Mouse (Mus musculus): Measurements from ENCODE around the gene Ppib. TPM values are rescaled to one million over a fixed set of nuclear protein-coding genes. Genes with fewer than 3 reads are reported as not detected.

Ppib gene
- 100 to 1,000 TPM; 172 to 181 TPM for total RNA-seq (2021)

DNA sequence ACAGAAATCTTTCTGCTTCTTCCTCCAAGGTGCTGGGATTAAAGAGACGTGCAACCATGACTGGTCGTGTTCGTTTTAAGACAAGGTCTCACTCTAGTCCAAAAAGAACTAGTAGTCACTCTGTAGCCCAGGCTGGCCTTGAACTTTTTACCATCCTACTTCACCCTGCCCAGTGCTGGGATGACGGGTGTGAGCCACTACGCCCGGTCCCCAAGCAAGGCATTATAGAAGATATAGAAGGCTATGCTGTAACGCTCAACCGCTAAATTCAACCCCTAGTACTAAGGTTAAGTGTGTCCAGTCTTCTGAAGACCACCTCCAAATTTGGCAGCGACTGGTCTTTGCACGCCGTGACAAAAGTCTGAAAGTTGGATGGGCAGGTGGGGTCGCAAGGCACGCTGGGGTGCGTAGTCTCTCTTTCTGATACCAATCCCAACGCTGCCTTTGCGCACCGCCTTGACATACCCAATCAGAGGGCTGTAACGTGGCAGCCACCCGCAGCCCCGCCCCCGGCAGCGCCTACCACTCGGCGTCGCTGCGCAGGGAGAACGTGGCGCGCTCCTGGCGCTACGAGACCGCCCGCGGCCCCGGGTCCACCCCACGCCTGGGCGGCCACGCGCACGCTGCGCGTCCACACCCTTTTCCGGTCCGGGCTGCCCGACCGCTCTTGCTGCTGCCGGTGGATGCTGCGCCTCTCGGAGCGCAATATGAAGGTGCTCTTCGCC lies at the start of gene Ppib:
TSS of gene Ppib (plus strand) at position 640 of the 725 bp plus-strand sequence.
- DNase-seq (ENCODE audit: low spot score in 2 of 2) = peak; percentile 97 to 99
- intact Hi-C loops (cut with DNase I) = loop anchor here (2.0 kb wide), 1 partner anchor 65 kb away; no protein-coding TSS in a partner anchor

DNA sequence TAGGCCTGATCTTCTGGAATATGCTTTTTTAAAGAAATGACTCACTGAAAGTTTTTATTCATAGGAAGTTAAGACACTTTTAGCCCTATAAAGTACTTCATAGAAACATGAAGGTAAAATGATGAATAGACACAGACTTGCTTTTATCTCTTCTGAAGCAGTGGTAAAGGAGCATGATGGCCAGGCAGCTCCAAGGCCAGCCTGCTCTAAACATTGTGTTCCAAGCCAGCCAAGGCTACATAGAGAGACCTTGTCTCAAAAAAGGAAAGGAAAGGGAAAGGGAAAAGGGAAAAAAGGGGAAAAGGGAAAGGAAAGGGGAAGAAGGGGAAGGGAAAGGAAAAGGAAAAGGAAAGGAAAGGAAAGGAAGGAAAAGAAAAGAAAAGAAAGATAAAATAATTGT lies 39.4 kb upstream of the Ppib start:
- intact Hi-C loops (cut with DNase I) = no loop called here

DNA sequence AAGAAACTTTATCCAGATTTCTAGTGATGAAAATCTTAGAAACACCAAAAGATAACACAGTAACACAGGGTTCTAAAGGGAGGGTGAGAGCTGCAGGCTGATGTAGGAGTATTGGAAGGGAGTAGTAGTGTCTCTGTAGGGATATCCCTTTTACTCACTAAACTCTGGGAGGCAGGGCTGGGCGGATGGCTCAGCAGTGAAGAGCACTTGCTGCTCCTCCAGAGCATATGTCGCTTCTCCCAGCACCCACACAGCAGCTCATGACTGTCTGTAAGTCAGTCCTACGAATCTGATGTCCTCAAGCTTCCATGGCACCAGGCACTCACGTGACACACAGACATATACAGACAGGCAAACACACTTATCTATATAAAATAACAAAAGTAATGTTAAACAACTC lies 21.9 kb upstream of the Ppib start:
- intact Hi-C loops (cut with DNase I) = no loop called here
- DNase-seq (ENCODE audit: low spot score in 2 of 2) = peak; percentile 47 to 56

More for the DNA sequence above, 39.4 kb upstream of the Ppib start:
- no peak for DNase-seq (ENCODE audit: low spot score in 2 of 2)

DNA sequence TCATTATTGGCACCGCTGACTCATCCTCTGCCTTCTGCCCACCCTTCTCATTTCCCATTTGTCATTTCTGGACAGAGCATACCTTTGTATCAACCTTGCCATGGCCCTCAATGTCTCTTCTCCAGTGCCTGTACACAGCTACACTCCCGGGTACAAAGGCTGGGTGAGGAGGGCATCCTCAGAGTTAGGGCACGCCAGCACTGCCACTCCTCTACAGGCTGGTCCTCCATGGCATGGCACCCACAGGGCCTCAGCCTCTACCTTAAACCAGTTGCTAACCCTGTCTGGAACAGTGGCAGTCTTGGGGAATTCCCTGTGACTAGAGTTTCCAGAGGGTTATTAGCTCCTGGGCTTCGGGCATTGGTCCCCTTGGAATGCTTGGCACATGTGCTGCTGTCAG lies 21.4 kb upstream of the Ppib start:
- intact Hi-C loops (cut with DNase I) = no loop called here
- no peak for DNase-seq (ENCODE audit: low spot score in 2 of 2)

DNA sequence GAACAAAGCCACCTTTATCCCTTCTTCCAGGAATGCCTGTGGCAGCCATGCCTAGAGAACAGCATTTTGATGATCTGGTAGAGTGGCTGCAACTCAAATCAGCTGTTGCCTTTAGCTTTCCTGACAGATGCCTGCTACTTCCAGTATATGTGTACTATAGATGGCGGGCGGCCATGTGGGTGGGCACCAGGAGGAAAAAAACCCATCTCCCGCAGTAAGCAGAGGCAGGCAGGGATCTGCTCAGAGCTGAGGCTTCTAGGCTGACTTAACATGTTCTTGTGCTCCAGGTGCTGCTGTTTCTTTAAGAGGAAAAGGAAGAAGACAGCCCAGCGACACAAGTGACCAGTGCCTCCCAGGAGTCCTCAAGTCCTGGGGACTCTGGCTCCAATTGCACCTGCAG lies 20.7 kb upstream of the Ppib start:
- DNase-seq (ENCODE audit: low spot score in 2 of 2) = peak; percentile 40 to 47
- intact Hi-C loops (cut with DNase I) = no loop called here

DNA sequence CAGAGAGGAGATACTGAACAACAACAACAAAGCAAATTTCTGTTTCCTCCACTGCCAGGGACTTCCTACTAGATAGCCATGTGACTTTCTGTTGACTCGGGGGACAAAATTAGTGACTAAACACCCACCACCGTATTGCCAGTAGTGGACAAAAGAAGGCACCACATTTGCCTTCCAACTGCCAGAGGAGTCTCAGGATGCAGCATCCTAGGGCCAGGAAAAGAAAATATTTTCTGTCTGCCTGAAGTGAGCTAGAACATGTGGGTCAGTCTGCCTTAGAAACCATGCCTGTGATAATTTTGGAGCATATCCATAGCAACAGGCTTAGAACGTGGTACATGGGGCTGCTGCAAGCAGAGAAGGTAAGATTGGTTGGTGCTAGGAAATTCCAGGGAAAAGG lies 19.2 kb upstream of the Ppib start:
- intact Hi-C loops (cut with DNase I) = no loop called here
- DNase-seq (ENCODE audit: low spot score in 2 of 2) = peak in 1 of 2 experiments; percentile 23

DNA sequence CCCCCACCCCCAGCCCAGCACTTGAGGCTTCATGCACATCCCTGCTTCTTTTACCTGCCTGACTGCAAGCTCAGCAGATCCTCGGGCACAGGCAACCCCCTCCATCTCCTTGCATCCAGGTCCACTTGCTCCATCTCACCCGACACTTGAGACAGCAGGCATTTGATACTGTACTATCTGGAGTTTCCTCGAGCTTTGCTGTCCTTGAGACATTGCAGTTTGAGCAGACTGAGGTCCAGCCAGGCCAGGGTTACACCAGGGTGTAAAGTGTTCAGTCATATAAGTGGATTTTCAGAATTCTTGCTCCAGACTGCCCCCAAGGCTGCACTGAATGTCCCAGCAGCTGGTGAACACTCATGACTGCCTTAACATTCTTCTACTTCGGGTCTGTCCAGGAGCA lies 17.7 kb upstream of the Ppib start:
- DNase-seq (ENCODE audit: low spot score in 2 of 2) = no peak
- intact Hi-C loops (cut with DNase I) = no loop called here

DNA sequence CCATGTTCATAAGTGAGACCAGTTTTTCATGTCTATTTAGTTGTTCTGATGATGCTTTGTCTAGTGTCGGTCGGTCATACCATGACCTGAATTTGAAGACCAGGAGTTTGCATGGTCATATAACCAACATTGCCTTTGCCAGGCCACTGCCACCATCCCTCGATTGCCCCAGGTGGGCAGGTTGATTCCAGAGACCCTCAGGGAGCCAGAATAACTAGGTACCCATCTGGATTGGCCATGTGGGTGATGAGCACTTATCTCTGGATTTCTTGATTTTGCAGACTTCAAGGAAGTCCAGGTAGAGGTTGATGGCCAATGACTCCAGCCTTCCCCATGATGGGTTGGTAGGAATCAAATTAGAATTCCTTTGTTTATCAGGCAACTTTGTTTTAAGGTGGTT lies 16.8 kb upstream of the Ppib start:
- intact Hi-C loops (cut with DNase I) = no loop called here
- DNase-seq (ENCODE audit: low spot score in 2 of 2) = no peak

DNA sequence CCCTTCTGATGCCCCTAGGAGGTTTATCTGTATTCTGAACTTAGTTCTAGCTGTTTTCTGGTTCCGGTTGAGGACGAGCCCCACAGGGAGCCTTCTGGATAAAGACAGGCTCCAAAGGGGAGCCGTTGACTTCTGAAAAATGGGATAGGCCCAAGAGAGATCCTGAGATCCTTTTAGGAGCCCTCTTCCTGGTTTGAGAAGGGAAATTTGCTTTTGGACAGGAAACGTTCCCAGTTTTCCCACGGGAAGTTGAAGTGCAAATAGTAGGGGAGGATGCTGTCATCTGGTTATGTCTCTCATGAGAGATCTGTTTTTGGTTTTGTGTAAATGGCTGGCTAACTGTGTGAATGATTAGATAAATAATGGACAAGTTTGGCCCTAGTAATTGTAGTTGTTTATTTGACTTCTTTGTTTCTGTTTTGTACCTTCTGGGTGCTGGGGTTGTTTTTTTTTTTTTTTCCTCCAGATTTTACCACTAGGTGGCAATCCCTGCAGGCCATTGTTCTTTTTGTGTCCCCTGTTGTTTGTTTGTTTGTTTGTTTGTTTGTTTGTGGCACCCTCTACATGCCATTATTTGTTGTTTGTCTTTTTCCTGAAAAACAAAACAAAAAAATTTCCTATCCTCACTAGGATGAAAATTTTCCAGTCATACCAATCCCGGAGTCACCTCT lies 10.0 kb upstream of the Ppib start:
- DNase-seq (ENCODE audit: low spot score in 2 of 2) = no peak
- intact Hi-C loops (cut with DNase I) = no loop called here

DNA sequence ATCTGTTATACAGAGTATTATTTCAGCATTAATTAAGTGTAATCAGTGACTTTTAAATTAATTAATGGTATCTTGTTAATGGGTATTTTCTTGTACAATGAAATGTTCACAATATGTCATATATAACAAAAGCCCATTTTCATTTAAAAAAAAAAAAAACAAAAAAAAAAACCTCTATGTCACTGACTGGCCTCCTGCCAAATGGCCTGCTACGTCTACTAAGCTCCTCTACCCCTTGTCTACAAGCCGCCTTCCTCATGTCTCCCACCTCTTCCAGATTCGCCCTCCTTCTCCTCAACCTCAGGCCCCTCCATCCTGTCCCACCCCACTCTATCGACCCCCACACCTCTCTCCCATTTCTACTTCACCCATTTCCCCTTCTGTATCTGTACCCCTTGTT lies 8.5 kb upstream of the Ppib start:
- intact Hi-C loops (cut with DNase I) = no loop called here
- no peak for DNase-seq (ENCODE audit: low spot score in 2 of 2)

DNA sequence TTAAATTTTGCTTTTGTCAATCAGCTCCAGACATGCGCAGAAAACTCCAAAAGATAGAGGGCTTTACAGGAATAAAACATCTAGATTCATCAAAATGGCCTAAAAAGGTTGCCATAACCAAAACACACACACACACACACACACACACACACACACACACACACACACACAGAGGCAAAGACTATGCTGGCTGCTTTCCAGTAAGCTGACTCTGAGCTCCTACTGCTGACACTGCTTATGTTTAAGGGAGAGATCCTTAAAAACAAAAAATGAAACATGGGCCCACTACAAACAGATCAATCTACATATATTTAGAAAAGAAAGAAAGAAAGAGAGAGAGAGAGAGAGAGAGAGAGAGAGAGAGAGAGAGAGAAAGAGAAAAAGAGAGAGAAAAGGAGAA lies 7.3 kb upstream of the Ppib start:
- DNase-seq (ENCODE audit: low spot score in 2 of 2) = no peak
- intact Hi-C loops (cut with DNase I) = no loop called here

DNA sequence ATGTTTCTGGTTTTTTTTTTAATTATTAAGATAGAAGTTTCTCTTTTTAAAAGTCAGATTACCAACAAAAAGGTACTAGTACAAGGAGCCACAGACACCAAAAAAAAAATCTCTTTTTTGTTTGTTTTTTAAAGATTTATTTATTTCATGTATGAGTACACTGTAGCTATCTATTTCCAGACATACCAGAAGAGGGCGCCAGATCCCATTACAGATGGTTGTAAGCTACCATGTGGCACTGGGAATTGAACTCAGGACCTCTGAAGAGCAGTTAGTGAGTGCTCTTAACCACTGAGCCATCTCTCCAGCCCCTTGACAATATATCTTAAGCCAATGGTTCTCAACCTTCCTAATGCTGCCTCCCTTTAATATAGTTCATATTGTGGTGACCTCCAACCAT lies 6.4 kb upstream of the Ppib start:
- DNase-seq (ENCODE audit: low spot score in 2 of 2) = no peak
- intact Hi-C loops (cut with DNase I) = no loop called here

DNA sequence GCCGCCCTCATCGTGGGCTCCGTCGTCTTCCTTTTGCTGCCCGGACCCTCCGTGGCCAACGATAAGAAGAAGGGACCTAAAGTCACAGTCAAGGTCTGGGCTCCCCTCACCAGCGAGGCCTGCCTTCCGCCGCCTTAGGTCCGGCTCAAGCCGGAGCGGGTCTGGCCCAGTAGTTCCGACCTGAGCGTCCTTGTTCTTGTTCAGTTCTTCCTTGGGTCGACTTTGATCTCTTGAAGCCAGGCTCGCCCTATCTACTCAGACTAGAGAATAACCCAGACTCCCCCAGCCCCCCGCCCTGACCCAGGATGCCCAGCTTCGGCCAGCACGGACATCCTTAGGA lies 256 bp downstream of the Ppib start:
- intact Hi-C loops (cut with DNase I) = loop anchor here (2.0 kb wide), 1 partner anchor 65 kb away; no protein-coding TSS in a partner anchor
- no peak for DNase-seq (ENCODE audit: low spot score in 2 of 2)

DNA sequence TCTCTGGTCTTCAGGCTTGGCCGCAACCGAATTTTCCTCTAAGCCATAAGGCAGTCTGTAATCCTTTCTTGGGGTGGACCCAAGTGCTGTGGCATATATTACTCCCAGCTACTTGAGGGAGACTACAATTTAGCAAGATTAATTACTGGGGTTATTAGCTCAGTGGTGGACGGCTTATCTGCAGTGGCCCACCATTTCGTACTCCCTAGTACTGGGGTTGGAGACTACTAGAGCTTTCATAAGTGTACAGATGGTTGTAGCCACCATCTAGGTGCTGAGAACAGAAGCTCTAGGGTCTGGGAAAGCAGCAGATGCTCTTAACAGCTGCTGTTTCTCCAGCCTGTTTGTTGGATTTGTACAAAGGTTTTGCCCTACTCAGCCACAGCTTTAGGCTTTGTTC lies 964 bp downstream of the Ppib start:
- intact Hi-C loops (cut with DNase I) = loop anchor here (2.0 kb wide), 1 partner anchor 64 kb away; no protein-coding TSS in a partner anchor
- no peak for DNase-seq (ENCODE audit: low spot score in 2 of 2)

DNA sequence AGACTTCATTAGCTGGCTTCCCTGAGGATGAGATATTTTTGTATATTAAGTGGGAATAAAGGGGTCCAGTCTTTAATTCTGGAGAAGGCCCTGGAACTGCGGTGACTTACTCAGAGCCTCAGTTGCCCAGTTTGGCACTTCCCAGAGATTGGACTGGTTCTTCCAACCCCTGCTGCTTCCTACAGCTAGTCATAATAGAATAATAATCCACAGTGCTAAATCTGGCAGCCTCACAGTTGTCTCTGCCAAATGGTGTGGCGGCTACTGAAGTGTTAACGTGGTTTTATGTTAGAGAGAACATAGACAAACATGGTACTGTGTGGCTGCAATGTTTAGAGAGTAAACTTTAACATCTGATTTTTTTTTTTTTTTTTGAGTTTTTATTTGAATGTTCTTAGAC lies 1.6 kb downstream of the Ppib start:
- intact Hi-C loops (cut with DNase I) = loop anchor here (2.0 kb wide), 1 partner anchor 63 kb away; no protein-coding TSS in a partner anchor
- DNase-seq (ENCODE audit: low spot score in 2 of 2) = no peak

DNA sequence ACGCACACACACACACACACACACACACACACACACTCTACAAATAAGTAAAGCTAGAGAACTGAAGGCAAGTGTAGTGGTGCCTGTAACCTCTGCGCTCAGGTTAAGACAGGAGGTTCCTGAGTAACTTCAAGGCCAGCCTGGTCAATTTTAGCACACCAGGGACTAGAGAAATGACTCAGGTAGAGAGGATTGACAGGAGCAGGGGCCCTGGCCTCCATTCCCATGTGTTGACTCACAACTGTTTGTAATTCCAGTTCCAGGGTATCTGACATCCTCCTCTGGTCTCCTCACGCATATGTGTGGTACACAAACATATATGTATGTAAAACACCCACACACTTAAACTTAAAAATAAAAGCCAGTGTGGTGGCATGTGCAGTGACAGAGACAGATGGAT lies 3.4 kb downstream of the Ppib start:
- DNase-seq (ENCODE audit: low spot score in 2 of 2) = no peak
- intact Hi-C loops (cut with DNase I) = no loop called here

DNA sequence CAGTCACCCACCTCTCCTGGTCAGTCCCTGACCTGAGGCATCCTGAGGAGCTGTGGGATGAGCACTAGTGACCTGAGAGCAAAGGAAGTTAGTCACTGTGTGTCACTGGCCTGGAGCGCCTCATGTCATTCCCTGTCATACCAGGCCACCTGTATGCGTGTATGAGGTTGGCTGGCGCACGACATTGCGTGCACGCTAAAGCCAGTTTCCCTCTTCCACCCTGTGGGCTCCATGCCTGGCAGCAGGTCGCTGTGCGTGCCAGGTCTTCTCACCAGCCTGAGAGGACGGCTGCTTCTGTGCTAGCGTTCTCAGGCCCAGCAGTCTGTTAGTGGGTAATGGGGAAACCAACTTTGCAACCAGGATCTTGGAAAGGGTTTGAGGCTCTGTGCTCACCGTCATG lies 4.3 kb downstream of the Ppib start:
- intact Hi-C loops (cut with DNase I) = no loop called here
- no peak for DNase-seq (ENCODE audit: low spot score in 2 of 2)

DNA sequence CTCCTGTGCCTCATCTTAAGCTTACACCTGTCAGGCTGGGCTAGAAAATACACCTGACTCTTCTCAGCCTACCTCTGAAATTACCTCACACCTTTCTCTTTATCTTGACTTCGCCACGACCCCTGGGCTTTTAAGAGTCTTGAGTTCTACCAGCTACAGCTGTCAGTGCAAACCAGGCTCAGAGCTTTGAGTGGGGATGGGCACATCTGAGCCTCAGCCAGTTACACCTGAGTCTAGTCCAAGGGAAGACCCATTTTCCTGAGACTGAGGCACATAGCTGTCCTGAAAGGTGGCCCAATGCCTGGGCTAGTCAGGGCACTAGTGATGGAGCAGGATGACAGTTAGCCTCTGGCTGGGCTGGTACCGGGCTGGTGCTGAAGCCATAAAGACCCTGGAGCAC lies 6.8 kb downstream of the Ppib start:
- intact Hi-C loops (cut with DNase I) = no loop called here
- DNase-seq (ENCODE audit: low spot score in 2 of 2) = no peak

DNA sequence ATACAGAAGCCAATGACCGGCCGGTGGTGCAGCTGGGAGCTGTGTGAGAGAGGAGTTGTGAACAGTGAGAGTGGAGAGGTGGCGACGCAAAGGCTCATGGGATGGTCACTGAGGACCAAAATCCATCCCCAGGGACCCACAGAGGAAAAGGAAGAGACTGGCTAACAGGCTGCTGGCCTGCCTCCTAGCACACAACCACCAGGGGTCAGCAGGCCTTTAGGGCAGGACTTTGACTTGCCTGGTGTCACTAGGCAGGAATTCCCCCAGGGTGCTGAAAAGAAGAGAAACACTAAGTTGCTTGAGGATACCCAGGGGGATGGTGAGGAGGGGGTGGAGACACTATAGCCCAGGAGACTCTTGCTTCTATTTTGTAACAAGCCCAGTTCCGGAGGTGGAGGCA lies 7.5 kb downstream of the Ppib start:
- intact Hi-C loops (cut with DNase I) = no loop called here
- no peak for DNase-seq (ENCODE audit: low spot score in 2 of 2)

DNA sequence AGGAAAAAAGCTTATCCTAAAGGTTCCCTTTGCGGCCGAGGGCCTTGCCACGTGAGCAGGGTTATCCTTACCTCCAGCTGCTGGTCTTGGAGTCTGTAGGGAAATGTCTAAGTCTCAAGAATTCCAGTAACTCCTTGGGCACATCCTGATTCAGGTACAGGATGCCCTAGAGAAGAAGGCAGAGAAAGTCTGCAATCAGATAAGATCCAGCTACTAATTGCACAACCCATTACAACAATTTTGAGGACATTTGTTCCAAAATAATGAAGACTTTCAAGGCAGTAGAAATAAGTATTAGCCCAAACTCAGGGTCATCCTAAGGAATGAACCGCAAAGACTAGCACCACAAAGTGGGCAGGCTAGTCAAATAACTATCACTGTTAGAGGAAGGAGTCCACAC lies 8.0 kb downstream of the Ppib start:
- intact Hi-C loops (cut with DNase I) = no loop called here
- no peak for DNase-seq (ENCODE audit: low spot score in 2 of 2)

DNA sequence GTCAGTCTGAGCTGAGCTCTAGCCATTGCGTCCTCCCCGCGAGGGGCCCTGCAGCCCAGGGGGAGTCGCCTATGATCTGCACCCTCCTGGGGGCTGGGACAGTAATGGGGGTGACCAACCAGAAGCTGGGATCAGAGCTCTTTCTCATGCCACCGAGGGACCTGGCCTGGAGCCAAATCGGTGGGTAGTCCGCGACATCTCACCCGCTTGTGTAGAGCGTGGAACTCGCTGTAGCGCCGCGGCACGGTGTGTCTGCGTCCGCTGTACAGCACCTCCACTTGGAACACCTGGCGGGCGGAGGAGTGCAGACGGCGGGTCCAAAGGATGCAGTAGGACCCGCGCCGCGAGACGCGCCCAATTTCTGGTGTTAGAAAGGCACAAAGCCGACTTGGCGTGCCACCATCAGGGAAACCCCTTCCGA lies 9.0 kb downstream of the Ppib start:
- intact Hi-C loops (cut with DNase I) = no loop called here
- DNase-seq (ENCODE audit: low spot score in 2 of 2) = peak in 1 of 2 experiments; percentile 25
